Mouse (Mus musculus) liver, adult 10 weeks (tissue): ENCODE data around the gene B630019K06Rik. TPM values are rescaled to one million over a fixed set of nuclear protein-coding genes. Genes with fewer than 3 reads are reported as not detected.

Experiments
- polyA plus RNA-seq: library from polyadenylated mRNA; stranded (reverse); fragments of 350-450 nt; fragmentation: Illumina TruSeq; extraction: RNeasy Lipid Tissue Mini Kit (QIAGEN cat#74804); gene quantifications from one replicate; pipeline ENCODE4 v1.2.3, GENCODE M21; 2014; ENCODE audit warnings: low read depth, low replicate concordance

B630019K06Rik gene
- polyA plus RNA-seq = 0.82 TPM

DNA sequence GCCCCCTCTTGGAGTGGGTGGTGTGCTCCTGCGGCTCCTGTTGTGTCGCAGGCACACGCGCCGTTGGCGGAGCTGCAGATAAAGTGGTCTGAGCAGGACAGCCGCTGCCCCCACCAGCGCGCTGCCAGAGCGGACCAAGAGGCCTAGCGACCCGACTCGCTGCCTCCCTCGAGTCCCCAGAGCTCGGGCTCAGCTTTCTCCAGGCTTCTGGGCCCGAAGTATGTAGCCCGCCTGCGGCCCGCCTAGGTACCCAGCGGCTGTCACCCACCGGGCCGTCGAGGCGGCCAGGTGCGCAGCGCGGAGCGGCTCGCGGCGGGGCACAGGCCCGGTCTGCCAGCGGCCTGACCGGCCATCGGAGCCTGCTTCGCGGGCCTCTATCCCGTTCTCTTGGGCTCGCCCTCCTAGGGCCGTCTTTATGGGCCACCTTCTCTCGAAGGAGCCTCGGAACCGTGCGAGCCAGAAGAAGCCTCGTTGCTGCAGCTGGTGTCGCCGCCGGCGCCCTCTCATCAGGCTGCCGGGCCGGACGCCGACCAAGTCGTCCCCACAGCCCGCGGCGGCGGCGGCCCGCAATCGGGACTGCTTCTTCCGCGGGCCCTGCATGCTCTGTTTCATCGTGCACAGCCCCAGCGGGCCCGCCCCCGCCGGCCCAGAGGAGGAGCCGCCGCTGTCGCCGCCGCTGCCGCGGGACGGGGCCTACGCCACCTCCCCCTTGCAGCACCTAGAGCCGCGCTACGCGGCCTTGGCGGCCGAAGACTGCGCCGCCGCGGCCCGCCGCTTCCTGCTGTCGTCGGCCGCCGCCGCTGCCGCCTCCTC lies at the start of gene B630019K06Rik:
TSS of gene B630019K06Rik (plus strand) at position 40 of the 813 bp plus-strand sequence.

DNA sequence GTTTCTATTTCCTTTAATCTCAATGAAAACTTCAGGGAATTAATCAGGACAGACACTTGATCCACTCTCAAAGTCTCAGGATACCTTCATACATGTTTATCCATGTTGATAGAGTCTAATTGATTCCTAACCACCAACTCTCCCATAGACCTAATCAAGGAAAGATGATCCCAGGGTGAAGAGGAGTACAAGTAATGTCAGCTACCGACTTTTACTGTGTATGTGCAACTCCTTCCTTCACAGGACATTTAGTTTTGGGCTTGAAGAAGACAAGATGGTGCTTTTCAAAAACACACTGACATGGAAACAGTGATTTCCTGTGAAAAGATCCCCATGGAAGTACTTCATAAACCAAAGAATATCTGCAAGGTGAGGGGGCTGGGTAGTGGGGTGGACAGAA lies 48.5 kb upstream of the B630019K06Rik start, which contains the start of gene Gm6592:
TSS of gene Gm6592 (plus strand) at position 301 of the 400 bp plus-strand sequence.

DNA sequence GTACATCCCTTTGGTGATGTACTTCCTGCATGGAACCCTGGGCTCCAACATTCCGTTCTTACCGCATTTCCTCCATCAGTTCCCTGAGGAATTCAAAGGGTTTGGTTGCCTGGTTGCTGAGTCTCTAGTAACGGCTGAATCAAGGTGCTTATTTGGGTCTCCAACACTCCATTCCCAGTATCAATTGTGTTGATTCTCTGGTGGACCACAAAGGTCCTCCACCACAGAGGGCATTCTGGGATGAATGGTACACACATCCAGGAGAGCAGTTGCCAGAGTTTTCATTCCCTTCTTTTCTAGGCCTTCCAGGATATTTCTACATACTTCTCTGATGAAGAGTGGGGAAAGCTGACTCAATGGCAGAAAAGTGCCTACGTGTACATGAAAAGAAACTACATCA lies 18.2 kb upstream of the B630019K06Rik start, which contains the start of gene Gm5751:
TSS of gene Gm5751 (plus strand) at position 301 of the 400 bp plus-strand sequence.

Other genes with a start within 250 kb of the B630019K06Rik start
- not detected for gene Ssxb8, start 201.5 kb upstream of the B630019K06Rik start, polyA plus RNA-seq
- gene Ssx9, start 143.9 kb upstream of the B630019K06Rik start, polyA plus RNA-seq = not detected
- gene Ssxb5, start 88.7 kb upstream of the B630019K06Rik start, polyA plus RNA-seq = not detected
- gene Gm6592, start 48.4 kb upstream of the B630019K06Rik start, polyA plus RNA-seq = not detected
- gene Gm5751, start 18.1 kb upstream of the B630019K06Rik start, polyA plus RNA-seq = not detected
- gene Fthl17b, start 70.6 kb downstream of the B630019K06Rik start, polyA plus RNA-seq = not detected
- gene Fthl17c, start 84.2 kb downstream of the B630019K06Rik start, polyA plus RNA-seq = not detected
- not detected for gene Fthl17d, start 94.4 kb downstream of the B630019K06Rik start, polyA plus RNA-seq
- gene Fthl17e, start 141.1 kb downstream of the B630019K06Rik start, polyA plus RNA-seq = not detected
- gene Fthl17f, start 170.6 kb downstream of the B630019K06Rik start, polyA plus RNA-seq = not detected
- gene 4930402K13Rik, start 212.2 kb downstream of the B630019K06Rik start, polyA plus RNA-seq = not detected